In the genomic region with DNA sequence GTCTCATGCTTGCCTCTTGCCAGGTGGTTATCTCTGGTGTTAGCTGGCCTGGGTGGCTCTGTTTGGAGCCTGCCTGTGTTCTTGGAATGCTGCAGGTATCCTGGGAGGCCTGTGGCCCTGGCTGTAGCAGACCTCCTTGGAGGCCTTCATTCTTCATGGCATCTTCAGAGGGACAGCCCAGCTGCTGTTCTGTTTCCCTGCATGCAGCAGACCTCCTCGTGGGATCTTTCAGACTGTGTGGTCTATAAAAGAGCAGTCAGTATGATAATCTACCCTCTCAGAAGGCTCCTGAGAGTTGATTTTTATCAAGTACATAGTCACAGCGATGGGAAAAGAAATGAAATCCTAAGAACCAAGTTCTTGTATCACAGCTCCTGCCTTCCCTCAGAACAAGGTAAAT, we compare ENCODE assay signal across 15 mouse cellular contexts.
"Had no signal": no experiment of that assay in that cellular context is flagged by ENCODE, and none has a peak within 500 bp of the region (broad histone marks: within the 10 kb centered on the region; RNA-seq: fewer than 3 reads in every experiment).

No protein-coding gene starts in this region.

- ATAC-seq: liver, embryonic 12.5 days had no signal

- H3K9ac ChIP-seq: limb, embryonic 15.5 days; liver, embryonic 12.5 days; lung, embryonic 14.5 days; neural tube, embryonic 12.5 days had no signal

- H3K36me3 ChIP-seq: limb, embryonic 15.5 days; liver, embryonic 12.5 days; neural tube, embryonic 12.5 days had no signal

- H3K9me3 ChIP-seq: limb, embryonic 15.5 days; liver, embryonic 12.5 days; neural tube, embryonic 12.5 days had no signal

- H3K4me3 ChIP-seq: limb, embryonic 15.5 days; liver, embryonic 12.5 days; myocyte; neural tube, embryonic 12.5 days had no signal

- DNase-seq: kidney, adult 9 months; kidney, postnatal 36 days; layer of hippocampus, adult 9-11 months; layer of hippocampus, postnatal 36 days; lung, embryonic 14.5 days; lung, postnatal 10 days; lung, postnatal 4 days; spleen, adult 18-20 months; thymus, adult 18-20 months; thymus, postnatal 14 days had no signal

- H3K4me1 ChIP-seq: limb, embryonic 15.5 days; liver, embryonic 12.5 days; neural tube, embryonic 12.5 days had no signal

- H3K4me2 ChIP-seq: limb, embryonic 15.5 days; liver, embryonic 12.5 days; lung, embryonic 14.5 days; neural tube, embryonic 12.5 days had no signal

- H3K27me3 ChIP-seq: limb, embryonic 15.5 days; liver, embryonic 12.5 days; neural tube, embryonic 12.5 days had no signal

- H3K27ac ChIP-seq: kidney, postnatal 0 days; limb, embryonic 15.5 days; liver, embryonic 12.5 days; neural tube, embryonic 12.5 days had no signal
